Mouse (Mus musculus) central nervous system, embryonic 14 days (tissue): ENCODE measurements around the gene Sbno1. TPM values are rescaled to one million over a fixed set of nuclear protein-coding genes. Genes with fewer than 3 reads are reported as not detected.

ENCODE experiments used
- polyA plus RNA-seq: library from polyadenylated mRNA; depleted of rRNA; stranded (reverse); fragments of >200 nt; gene quantifications from 2 replicates; pipeline ENCODE4 v1.2.3, GENCODE M21; 2012; rRNA removed

The Sbno1 gene
- 50.2 and 52.6 TPM in 2 replicates for polyA plus RNA-seq

GRCm38 (mm10) chr5:124425412-124426259 lies at the start of gene Sbno1:
TSS of gene Sbno1 (minus strand) at chr5:124426001.

GRCm38 (mm10) chr5:124439447-124440093 lies 13.8 kb upstream of the Sbno1 start, which contains the start of gene Kmt5a:
TSS of gene Kmt5a (plus strand) at chr5:124439930.

GRCm38 (mm10) chr5:124362982-124363381 lies 62.8 kb downstream of the Sbno1 start, which contains the start of gene Cdk2ap1:
TSS of gene Cdk2ap1 (minus strand) at chr5:124363082.

GRCm38 (mm10) chr5:124327510-124328364 lies 98.1 kb downstream of the Sbno1 start, which contains the start of the genes Mphosph9 and 2810006K23Rik:
TSS of gene Mphosph9 (minus strand) at chr5:124327972.
TSS of gene 2810006K23Rik (plus strand) at chr5:124328089.

Other genes starting within 250 kb of the Sbno1 start
- gene Pitpnm2, start 176.2 kb downstream of the Sbno1 start, polyA plus RNA-seq, result 41.9 and 43.8 TPM in 2 replicates
- 18.2 and 21.7 TPM in 2 replicates for gene Mphosph9, start 98.0 kb downstream of the Sbno1 start, polyA plus RNA-seq
- gene 2810006K23Rik, start 97.9 kb downstream of the Sbno1 start, polyA plus RNA-seq, result 10.9 and 13.0 TPM in 2 replicates
- gene Cdk2ap1, start 62.9 kb downstream of the Sbno1 start, polyA plus RNA-seq, result 401 and 500 TPM in 2 replicates
- gene Kmt5a, start 13.9 kb upstream of the Sbno1 start, polyA plus RNA-seq, result 74.9 and 82.5 TPM in 2 replicates
- gene Rilpl2, start 52.4 kb upstream of the Sbno1 start, polyA plus RNA-seq, result 24.1 and 26.1 TPM in 2 replicates
- 19.9 TPM in 2 replicates for gene Snrnp35, start 57.1 kb upstream of the Sbno1 start, polyA plus RNA-seq
- gene Rilpl1, start 105.4 kb upstream of the Sbno1 start, polyA plus RNA-seq, result 12.8 and 14.0 TPM in 2 replicates
- 140 and 154 TPM in 2 replicates for gene Tmed2, start 114.7 kb upstream of the Sbno1 start, polyA plus RNA-seq
- gene Ddx55, start 126.9 kb upstream of the Sbno1 start, polyA plus RNA-seq, result 31.1 and 31.2 TPM in 2 replicates
- 41.4 and 42.7 TPM in 2 replicates for gene Eif2b1, start 153.1 kb upstream of the Sbno1 start, polyA plus RNA-seq
- 70.0 and 76.0 TPM in 2 replicates for gene Gtf2h3, start 153.1 kb upstream of the Sbno1 start, polyA plus RNA-seq
- 31.1 and 32.0 TPM in 2 replicates for gene Atp6v0a2, start 202.6 kb upstream of the Sbno1 start, polyA plus RNA-seq